Mouse (Mus musculus): Measurements from ENCODE around the gene Olfr509. TPM values are rescaled to one million over a fixed set of nuclear protein-coding genes. Genes with fewer than 3 reads are reported as not detected.
"Not testable (repeated sequence)": the region's sequence is repeated elsewhere in the genome, so short reads cannot be mapped to it uniquely, and the experiment has no call there.

Gene Olfr509
- polyA plus RNA-seq, 1 experiment from 2014 or later = not detected

DNA sequence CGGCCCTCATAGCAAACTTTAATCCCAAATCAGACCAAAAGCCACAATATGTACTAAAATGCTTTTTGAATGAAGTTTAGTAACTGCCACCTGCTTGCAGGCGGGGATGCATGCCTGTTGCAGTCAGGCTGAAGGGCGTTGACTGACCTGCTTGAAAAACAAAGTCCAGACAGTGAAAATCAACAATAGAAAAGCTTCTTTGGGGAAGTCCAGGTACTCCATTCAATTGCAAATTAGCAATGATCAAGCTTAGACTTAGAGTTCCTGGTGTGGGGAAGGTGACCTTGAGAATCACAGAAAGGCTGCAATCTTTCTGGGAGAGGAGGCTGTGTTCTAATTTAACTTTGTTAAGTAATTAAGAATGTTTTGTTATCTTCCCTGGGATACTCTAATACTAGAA is 49.8 kb downstream of the Olfr509 start:
- ATAC-seq (ENCODE audit: low FRiP score); DNase-seq (ENCODE audit: low spot score); H3K4me1 ChIP-seq (replicated peaks; ENCODE audit: control insufficient read depth, insufficient read depth, low read length); H3K36me3 ChIP-seq (replicated peaks; ENCODE audit: control insufficient read depth, insufficient read depth); H3K4me3 ChIP-seq (replicated peaks; ENCODE audit: low read length); H3K9ac ChIP-seq; H3K27ac ChIP-seq; H3K4me2 ChIP-seq (replicated peaks); H3K27me3 ChIP-seq (ENCODE audit: control insufficient read depth, insufficient read depth, low read length); H3K9me3 ChIP-seq (ENCODE audit: control insufficient read depth, low read length): not testable (repeated sequence)
- 80% methylated on average over 3 of the region's 3 CpGs for WGBS

Other genes with a start within 250 kb of the Olfr509 start
- not detected in 2 replicates for gene Olfr497, start 231.5 kb downstream of the Olfr509 start, polyA plus RNA-seq (2014; fragmentation: Nextera tagmentation; extraction: Ambion mirVana)
- not detected in 2 replicates for gene Olfr498, start 186.6 kb downstream of the Olfr509 start, polyA plus RNA-seq (2014; fragmentation: Nextera tagmentation; extraction: Ambion mirVana)
- gene Olfr502, start 126.8 kb downstream of the Olfr509 start, polyA plus RNA-seq (2014; fragmentation: Nextera tagmentation; extraction: Ambion mirVana) = not detected in 2 replicates
- not detected in 2 replicates for gene Olfr503, start 107.4 kb downstream of the Olfr509 start, polyA plus RNA-seq (2014; fragmentation: Nextera tagmentation; extraction: Ambion mirVana)
- gene Olfr504, start 86.1 kb downstream of the Olfr509 start, polyA plus RNA-seq (2014; fragmentation: Nextera tagmentation; extraction: Ambion mirVana) = not detected in 2 replicates
- gene Olfr506, start 41.1 kb downstream of the Olfr509 start, polyA plus RNA-seq (2014; fragmentation: Nextera tagmentation; extraction: Ambion mirVana) = not detected in 2 replicates
- gene Olfr507, start 30.1 kb downstream of the Olfr509 start, polyA plus RNA-seq (2014; fragmentation: Nextera tagmentation; extraction: Ambion mirVana) = not detected in 2 replicates
- gene Olfr508, start 21.9 kb downstream of the Olfr509 start, polyA plus RNA-seq (2014; fragmentation: Nextera tagmentation; extraction: Ambion mirVana) = not detected in 2 replicates
- not detected in 2 replicates for gene Olfr510, start 14.5 kb upstream of the Olfr509 start, polyA plus RNA-seq (2014; fragmentation: Nextera tagmentation; extraction: Ambion mirVana)
- gene Olfr512, start 61.4 kb upstream of the Olfr509 start, polyA plus RNA-seq (2014; fragmentation: Nextera tagmentation; extraction: Ambion mirVana) = not detected in 2 replicates
- gene Olfr513, start 99.1 kb upstream of the Olfr509 start, polyA plus RNA-seq (2014; fragmentation: Nextera tagmentation; extraction: Ambion mirVana) = not detected in 2 replicates
- gene Olfr514, start 174.1 kb upstream of the Olfr509 start, polyA plus RNA-seq (2014; fragmentation: Nextera tagmentation; extraction: Ambion mirVana) = not detected in 2 replicates
- gene Olfr516, start 198.6 kb upstream of the Olfr509 start, polyA plus RNA-seq (2014; fragmentation: Nextera tagmentation; extraction: Ambion mirVana) = not detected in 2 replicates
- gene Olfr517, start 220.5 kb upstream of the Olfr509 start, polyA plus RNA-seq (2014; fragmentation: Nextera tagmentation; extraction: Ambion mirVana) = not detected in 2 replicates
- gene Olfr518, start 233.1 kb upstream of the Olfr509 start, polyA plus RNA-seq (2014; fragmentation: Nextera tagmentation; extraction: Ambion mirVana) = not detected in 2 replicates
- gene Olfr519, start 242.5 kb upstream of the Olfr509 start, polyA plus RNA-seq (2014; fragmentation: Nextera tagmentation; extraction: Ambion mirVana) = not detected in 2 replicates